Mouse (Mus musculus) ES-Bruce4 (cell line): Measurements from ENCODE around the gene Lrrc8c. TPM values are rescaled to one million over a fixed set of nuclear protein-coding genes. Genes with fewer than 3 reads are reported as not detected.
"Not testable (repeated sequence)": the region's sequence is repeated elsewhere in the genome, so short reads cannot be mapped to it uniquely, and the experiment has no call there.

Experiments used
- H3K27ac ChIP-seq: 2 replicates; pipeline ENCODE4 v1.5.1; 2012; ENCODE audit warnings: low read length, inconsistent platforms; ENCODE audit not compliant: insufficient read depth
- H3K27me3 ChIP-seq: 2 replicates; pipeline ENCODE4 v1.6.1; 2012; ENCODE audit warnings: mild to moderate bottlenecking, low read length, inconsistent platforms; ENCODE audit not compliant: control insufficient read depth, poor library complexity, insufficient read depth, severe bottlenecking
- H3K36me3 ChIP-seq: 2 replicates; pipeline ENCODE4 v1.6.1; 2012; ENCODE audit warnings: inconsistent platforms, mild to moderate bottlenecking, low read length, moderate library complexity; ENCODE audit not compliant: control insufficient read depth, poor library complexity, insufficient read depth, severe bottlenecking
- H3K4me1 ChIP-seq: one replicate; pipeline ENCODE4 v1.8.1; 2011; ENCODE audit warnings: low read length; ENCODE audit not compliant: control insufficient read depth, insufficient read depth
- H3K4me3 ChIP-seq: 2 replicates; pipeline ENCODE4 v1.5.1; 2011; ENCODE audit warnings: low read depth, mild to moderate bottlenecking, low read length
- H3K9ac ChIP-seq: 2 replicates; pipeline ENCODE4 v1.6.1; 2012; ENCODE audit warnings: low read depth, mild to moderate bottlenecking, inconsistent platforms; ENCODE audit not compliant: poor library complexity, severe bottlenecking
- H3K9me3 ChIP-seq: replicated peaks from 2 replicates; pipeline ENCODE4 v1.6.1; 2012; ENCODE audit warnings: mild to moderate bottlenecking, low read length, inconsistent platforms; ENCODE audit not compliant: control insufficient read depth, poor library complexity, insufficient read depth, severe bottlenecking
- CTCF ChIP-seq: IDR thresholded peaks from one replicate; pipeline ENCODE4 v1.8.1; 2011; ENCODE audit warnings: low read depth, low read length
- EP300 ChIP-seq: IDR thresholded peaks from 2 replicates; pipeline ENCODE4 v1.6.1; 2011; ENCODE audit warnings: low read depth, low read length; ENCODE audit not compliant: insufficient read depth
- POLR2A ChIP-seq: IDR thresholded peaks from one replicate; pipeline ENCODE4 v1.8.1; 2011; ENCODE audit warnings: low read length; ENCODE audit not compliant: insufficient read depth
- polyA plus RNA-seq: library from polyadenylated mRNA; stranded (reverse); fragments of >200 nt; gene quantifications from 2 replicates; pipeline ENCODE4 v1.2.4, GENCODE M21; 2011; ENCODE audit warnings: low read depth; ENCODE audit not compliant: missing spikeins, insufficient read depth, insufficient read length

The Lrrc8c gene
- polyA plus RNA-seq, 1 experiment, result 11.5 TPM

GRCm38 (mm10) chr5:105635576-105635975 lies 116.4 kb downstream of the Lrrc8c start:
- TF ChIP-seq POLR2A (no peak), EP300 (no peak), CTCF (no peak)
- Histone ChIP-seq H3K27me3 (no peaks in the 10 kb centered on the region), H3K4me3 (no peak overlapping the region), H3K9me3 (no peaks in the 10 kb centered on the region), H3K27ac (no peak overlapping the region), H3K9ac (no peak overlapping the region), H3K4me1 (no peaks in the 10 kb centered on the region), H3K36me3 (no peaks in the 10 kb centered on the region)

- Histone ChIP-seq H3K9ac (no peak overlapping the region), H3K9me3 (no peaks in the 10 kb centered on the region), H3K4me1 (no peaks in the 10 kb centered on the region), H3K27me3 (no peaks in the 10 kb centered on the region), H3K36me3 (no peaks in the 10 kb centered on the region), H3K4me3 (no peak overlapping the region), H3K27ac (no peak overlapping the region)
- no peak for TF ChIP-seq EP300
- no peak for TF ChIP-seq POLR2A
- no peak for TF ChIP-seq CTCF
Measured at GRCm38 (mm10) chr5:105636484-105637191, 117.5 kb downstream of the Lrrc8c start.

- not testable (repeated sequence) for H3K36me3 ChIP-seq, H3K9me3 ChIP-seq, H3K4me1 ChIP-seq, H3K27me3 ChIP-seq, H3K9ac ChIP-seq, H3K27ac ChIP-seq, H3K4me3 ChIP-seq
Measured at GRCm38 (mm10) chr5:105638266-105638665, 119.1 kb downstream of the Lrrc8c start.

- Histone ChIP-seq H3K36me3 (no peaks in the 10 kb centered on the region), H3K4me1 (no peaks in the 10 kb centered on the region), H3K9me3 (no peaks in the 10 kb centered on the region), H3K9ac (no peak overlapping the region), H3K4me3 (no peak overlapping the region), H3K27ac (no peak overlapping the region), H3K27me3 (no peaks in the 10 kb centered on the region)
- no peak for TF ChIP-seq CTCF
- no peak for TF ChIP-seq POLR2A
- no peak for TF ChIP-seq EP300
Measured at GRCm38 (mm10) chr5:105638916-105639315, 119.7 kb downstream of the Lrrc8c start.

DNA sequence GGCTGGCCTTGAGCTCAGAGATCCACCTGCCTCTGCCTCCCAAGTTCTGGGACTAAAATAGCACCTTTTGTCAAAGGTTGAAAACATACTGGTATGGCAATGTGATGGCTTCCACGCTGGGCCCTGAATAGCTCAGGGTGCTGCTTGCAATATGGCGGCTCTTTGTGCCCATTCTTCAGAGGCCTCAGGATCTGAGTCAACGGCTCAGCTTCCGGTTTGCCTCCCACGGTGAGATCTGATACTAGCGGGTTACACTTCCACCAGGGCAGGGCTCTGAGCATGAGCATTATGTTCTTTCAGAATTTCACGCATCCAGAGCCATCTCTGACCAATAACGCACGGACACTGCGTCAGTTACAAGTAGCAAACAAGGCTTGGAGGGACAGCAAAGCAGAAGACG lies 120.2 kb downstream of the Lrrc8c start:
- Histone ChIP-seq H3K4me3 (no peak overlapping the region), H3K27ac (no peak overlapping the region), H3K9me3 (no peaks in the 10 kb centered on the region), H3K36me3 (no peaks in the 10 kb centered on the region), H3K9ac (no peak overlapping the region), H3K4me1 (no peaks in the 10 kb centered on the region), H3K27me3 (no peaks in the 10 kb centered on the region)
- TF ChIP-seq EP300 (no peak), CTCF (no peak), POLR2A (no peak)

- H3K9ac ChIP-seq, result no peak overlapping the region
- no peak overlapping the region for H3K27ac ChIP-seq
- TF ChIP-seq CTCF, result no peak
- no peak for TF ChIP-seq POLR2A
- no peak for TF ChIP-seq EP300
- H3K4me1 ChIP-seq, result no peaks in the 10 kb centered on the region
- H3K27me3 ChIP-seq, result no peaks in the 10 kb centered on the region
- H3K36me3 ChIP-seq, result no peaks in the 10 kb centered on the region
- no peaks in the 10 kb centered on the region for H3K9me3 ChIP-seq
- H3K4me3 ChIP-seq, result no peak overlapping the region
Measured at GRCm38 (mm10) chr5:105642517-105642916, 123.3 kb downstream of the Lrrc8c start.
